Mouse (Mus musculus) left cerebral cortex, adult 8-10 months (tissue): ENCODE data around the gene Cdc5l. TPM values are rescaled to one million over a fixed set of nuclear protein-coding genes. Genes with fewer than 3 reads are reported as not detected.
"Not testable (repeated sequence)": the region's sequence is repeated elsewhere in the genome, so short reads cannot be mapped to it uniquely, and the experiment has no call there.

Source experiments
- DNase-seq, 2 experiments: peaks; one replicate each; pipeline ENCODE4 v3.0.0; 2022; ENCODE audit warnings: low spot score in 2 of 2
- total RNA-seq, 4 experiments: library from RNA; stranded (reverse); gene quantifications; 2 replicates each; pipeline ENCODE4 v1.2.4; 2022

The Cdc5l gene
- 10 to 100 TPM; 50.9 to 62.6 (median 52.9) TPM for total RNA-seq

- peak; percentile 89 to 98 for DNase-seq
These were observed at the start of gene Cdc5l for GRCm38 (mm10) chr17:45433419-45434261. TSS of gene Cdc5l (minus strand) at chr17:45433737.

- no peak for DNase-seq
These were observed 46.9 kb upstream of the Cdc5l start for GRCm38 (mm10) chr17:45480429-45480828.

GRCm38 (mm10) chr17:45478234-45478825 is 44.8 kb upstream of the Cdc5l start:
- peak; percentile 43 to 88 for DNase-seq

GRCm38 (mm10) chr17:45474669-45475465 is 41.3 kb upstream of the Cdc5l start, which contains the start of gene Spats1:
TSS of gene Spats1 (minus strand) at chr17:45475415.
- peak; percentile 75 to 91 for DNase-seq

- no peak for DNase-seq
These were observed 40.6 kb upstream of the Cdc5l start for GRCm38 (mm10) chr17:45474146-45474545.

GRCm38 (mm10) chr17:45473667-45474066 is 40.1 kb upstream of the Cdc5l start:
- DNase-seq: no peak

- DNase-seq: no peak
These were observed 37.2 kb upstream of the Cdc5l start for GRCm38 (mm10) chr17:45470726-45471125.

- DNase-seq: no peak
These were observed 34.8 kb upstream of the Cdc5l start for GRCm38 (mm10) chr17:45468302-45468701.

GRCm38 (mm10) chr17:45466701-45467100 is 33.2 kb upstream of the Cdc5l start:
- no peak for DNase-seq

- no peak for DNase-seq
These were observed 30.7 kb upstream of the Cdc5l start for GRCm38 (mm10) chr17:45464255-45464654.

GRCm38 (mm10) chr17:45462506-45462905 is 29.0 kb upstream of the Cdc5l start:
- DNase-seq: no peak

- DNase-seq: no peak
These were observed 25.5 kb upstream of the Cdc5l start for GRCm38 (mm10) chr17:45459062-45459461.

- DNase-seq: no peak
These were observed 25.0 kb upstream of the Cdc5l start for GRCm38 (mm10) chr17:45458516-45458915.

GRCm38 (mm10) chr17:45457487-45457886 is 23.9 kb upstream of the Cdc5l start:
- DNase-seq: no peak

GRCm38 (mm10) chr17:45456260-45457152 is 23.0 kb upstream of the Cdc5l start:
- DNase-seq: no peak

GRCm38 (mm10) chr17:45455783-45456182 is 22.2 kb upstream of the Cdc5l start:
- not testable (repeated sequence) for DNase-seq

- no peak for DNase-seq
These were observed 21.3 kb upstream of the Cdc5l start for GRCm38 (mm10) chr17:45454794-45455193.

- DNase-seq: no peak
These were observed 18.7 kb upstream of the Cdc5l start for GRCm38 (mm10) chr17:45452271-45452670.

GRCm38 (mm10) chr17:45450153-45450552 is 16.6 kb upstream of the Cdc5l start:
- no peak for DNase-seq

GRCm38 (mm10) chr17:45449586-45449985 is 16.0 kb upstream of the Cdc5l start:
- no peak for DNase-seq

GRCm38 (mm10) chr17:45447063-45447462 is 13.5 kb upstream of the Cdc5l start:
- DNase-seq: no peak
